In the genomic region with DNA sequence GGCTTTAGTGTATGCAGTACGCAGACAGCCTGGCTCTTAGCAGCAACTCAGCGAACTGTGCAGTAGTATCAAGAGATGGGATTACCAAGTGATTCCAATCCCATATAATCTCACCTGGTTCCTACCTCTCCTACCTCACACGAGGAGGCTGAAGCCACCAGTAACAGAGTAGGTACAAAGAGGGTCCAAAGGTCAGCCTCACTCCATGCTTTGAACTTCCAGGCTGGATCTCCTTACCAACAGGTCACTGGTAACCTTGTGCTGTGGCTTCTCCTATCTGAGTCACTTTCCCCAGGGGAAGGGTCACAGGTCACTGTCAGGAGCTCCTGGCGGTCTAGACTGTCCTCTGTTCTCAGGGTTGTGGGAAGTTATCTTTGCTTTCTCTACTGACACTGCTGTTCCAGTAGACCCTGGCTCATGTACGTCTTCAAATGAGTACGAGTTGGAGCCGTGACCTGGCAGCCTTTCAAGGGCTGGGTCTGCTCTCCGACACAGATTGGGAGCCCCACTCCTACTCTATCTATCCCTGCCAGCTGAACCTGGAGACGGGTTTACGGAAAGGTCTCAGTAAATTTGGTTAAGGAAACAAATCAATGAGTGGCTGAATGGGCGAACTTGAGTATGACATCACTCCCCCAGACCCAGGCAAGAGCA, we compare ENCODE assay signal across 17 mouse cellular contexts. TPM values are rescaled to one million over a fixed set of nuclear protein-coding genes. Genes with fewer than 3 reads are reported as not detected.
DNase-seq lines count a peak whose midpoint lies in the region; ATAC-seq and TF ChIP-seq lines count a peak whose summit lies in the region.
"Had no signal": no experiment of that assay in that cellular context is flagged by ENCODE, and none has a peak within 500 bp of the region (broad histone marks: within the 10 kb centered on the region; RNA-seq: fewer than 3 reads in every experiment).

No protein-coding gene starts in this region.

- no peaks in the 10 kb centered on the region for H3K9me3 ChIP-seq in heart, embryonic 11.5 days (replicated peaks; ENCODE audit: control insufficient read depth, low read length)
- H3K9me3 ChIP-seq in kidney, embryonic 16.5 days (ENCODE audit: low read length), result no peaks in the 10 kb centered on the region
- H3K9me3 ChIP-seq in forebrain, embryonic 14.5 days (replicated peaks; ENCODE audit: control insufficient read depth, low read length), result no peaks in the 10 kb centered on the region
- H3K9me3 ChIP-seq: hindbrain, embryonic 15.5 days; midbrain, embryonic 12.5 days had no signal

- H3K36me3 ChIP-seq in heart, embryonic 11.5 days (ENCODE audit: control insufficient read depth, insufficient read depth, low read length), result peaks cover 4% of the 10 kb centered on the region; the same call in 1 of the 2 replicates
- peaks cover 13% of the 10 kb centered on the region for H3K36me3 ChIP-seq in kidney, embryonic 16.5 days (ENCODE audit: insufficient read depth, low read length)
- no peaks in the 10 kb centered on the region for H3K36me3 ChIP-seq in forebrain, embryonic 14.5 days (ENCODE audit: control insufficient read depth, insufficient read depth, low read length)
- H3K36me3 ChIP-seq: hindbrain, embryonic 15.5 days had no signal

- TF ChIP-seq POLR2A in brain, embryonic 14.5 days (IDR thresholded peaks at IDR 0.05; ENCODE audit: borderline replicate concordance, extremely low read depth, insufficient read depth, insufficient read length, poor library complexity, severe bottlenecking), result no peak

- H3K4me1 ChIP-seq in heart, embryonic 11.5 days (ENCODE audit: control insufficient read depth, insufficient read depth, low read length), result peaks cover 20% of the 10 kb centered on the region
- H3K4me1 ChIP-seq in kidney, embryonic 16.5 days (ENCODE audit: insufficient read depth, low read length), result peaks cover 27% of the 10 kb centered on the region
- H3K4me1 ChIP-seq in forebrain, embryonic 14.5 days (ENCODE audit: control insufficient read depth, insufficient read depth, low read length), result peaks cover 10% of the 10 kb centered on the region

- DNase-seq in heart, postnatal 10 days, result no peak
- DNase-seq in kidney, adult 9 months, result no peak
- peak; percentile 25 for DNase-seq in brain, embryonic 14.5 days (ENCODE audit: low read depth)
- no peak for DNase-seq in forebrain, embryonic 14.5 days (ENCODE audit: low spot score)
- DNase-seq in adrenal gland, adult 8-10 months, result no peak
- no peak for DNase-seq in T-cell, adult 2 months (ENCODE audit: low spot score)
- DNase-seq: adrenal gland, adult 2 months; liver; lung, postnatal 14 days; spleen, adult 18-20 months; thymus, adult 2 months had no signal

- WGBS in heart, embryonic 11.5 days (ENCODE audit: insufficient replicate concordance), result 45% methylated on average over 11 of the region's 11 CpGs
- 35% methylated on average over 11 of the region's 11 CpGs for WGBS in kidney, embryonic 16.5 days
- WGBS in forebrain, embryonic 14.5 days, result 54% methylated on average over 11 of the region's 11 CpGs

- no peaks in the 10 kb centered on the region for H3K27me3 ChIP-seq in heart, embryonic 11.5 days (ENCODE audit: control insufficient read depth, insufficient read depth, low read length)
- no peaks in the 10 kb centered on the region for H3K27me3 ChIP-seq in kidney, embryonic 16.5 days (ENCODE audit: insufficient read depth, low read length)
- H3K27me3 ChIP-seq in forebrain, embryonic 14.5 days (replicated peaks; ENCODE audit: control insufficient read depth, insufficient read depth, low read length), result no peaks in the 10 kb centered on the region
- H3K27me3 ChIP-seq: hindbrain, embryonic 15.5 days; midbrain, embryonic 12.5 days had no signal

- no peak overlapping the region for H3K4me2 ChIP-seq in heart, embryonic 11.5 days
- no peak overlapping the region for H3K4me2 ChIP-seq in kidney, embryonic 16.5 days (replicated peaks; ENCODE audit: low read depth, low read length)
- no peak overlapping the region for H3K4me2 ChIP-seq in forebrain, embryonic 14.5 days (ENCODE audit: low read length)
- H3K4me2 ChIP-seq: hindbrain, embryonic 15.5 days; midbrain, embryonic 12.5 days had no signal

- ATAC-seq in heart, embryonic 11.5 days (replicated peaks; ENCODE audit: insufficient number of reproducible peaks, low FRiP score, low TSS enrichment), result no peak
- ATAC-seq in kidney, embryonic 16.5 days (ENCODE audit: low FRiP score, low TSS enrichment), result no peak
- ATAC-seq in forebrain, embryonic 14.5 days, result peak; percentile 5; the same call in 1 of the 2 replicates
- ATAC-seq: CD4-positive, CD25-positive, alpha-beta regulatory T cell, adult 4 months had no signal

- no peak for TF ChIP-seq CTCF in brain, embryonic 14.5 days (IDR thresholded peaks at IDR 0.05; ENCODE audit: borderline replicate concordance, extremely low read depth, insufficient read depth, insufficient read length)

- peak overlapping the region; percentile 1; the same call in 1 of the 2 replicates for H3K27ac ChIP-seq in heart, embryonic 11.5 days (ENCODE audit: low read depth, low read length)
- peak overlapping the region; percentile 68 for H3K27ac ChIP-seq in kidney, embryonic 16.5 days (ENCODE audit: low read length)
- no peak overlapping the region for H3K27ac ChIP-seq in forebrain, embryonic 14.5 days (ENCODE audit: low read depth, low read length)
- H3K27ac ChIP-seq: hindbrain, embryonic 15.5 days; left cerebral cortex, adult 2 months; midbrain, embryonic 12.5 days had no signal

- intact Hi-C loops in heart, postnatal 10 days (cut with DNase I), result no loop called here

- H3K9ac ChIP-seq in heart, embryonic 11.5 days (ENCODE audit: low read depth, low read length), result no peak overlapping the region
- H3K9ac ChIP-seq in kidney, embryonic 16.5 days (replicated peaks; ENCODE audit: low read length), result 0 out of 2 replicates have a peak overlapping the region, but pooled peaks have one; percentile 14
- H3K9ac ChIP-seq in forebrain, embryonic 14.5 days (ENCODE audit: low read length), result no peak overlapping the region
- H3K9ac ChIP-seq: hindbrain, embryonic 15.5 days; midbrain, embryonic 12.5 days had no signal

- no peak overlapping the region for H3K4me3 ChIP-seq in heart, embryonic 11.5 days (ENCODE audit: low read depth, low read length)
- no peak overlapping the region for H3K4me3 ChIP-seq in kidney, embryonic 16.5 days (ENCODE audit: low read length)
- H3K4me3 ChIP-seq in forebrain, embryonic 14.5 days (ENCODE audit: low read depth, low read length), result no peak overlapping the region
- H3K4me3 ChIP-seq: hindbrain, embryonic 15.5 days; left cerebral cortex, adult 2 months; midbrain, embryonic 12.5 days had no signal

RNA-seq across cellular contexts. Expression of gene Kirrel, which starts 42.7 kb away (rescaled TPM):
- 9.9 and 12.6 TPM in 2 replicates for polyA plus RNA-seq in heart, embryonic 11.5 days (2014; fragmentation: Nextera tagmentation; extraction: Ambion mirVana)
- 10 to 100 TPM; 12.8 to 14.8 TPM for total RNA-seq in heart, postnatal 10 days (2021)
- polyA plus RNA-seq in kidney, embryonic 16.5 days (2015; fragmentation: Nextera tagmentation; extraction: Ambion mirVana), result 16.4 and 18.6 TPM in 2 replicates
- polyA plus RNA-seq in brain, embryonic 14.5 days (2012; rRNA removed), result 19.3 and 22.9 TPM in 2 replicates
- polyA plus RNA-seq in forebrain, embryonic 14.5 days (2014; fragmentation: Nextera tagmentation; extraction: Ambion mirVana), result 2.2 and 2.9 TPM in 2 replicates
- total RNA-seq in adrenal gland, adult 8-10 months (2022), result 10 to 100 TPM; 14.7 to 23.3 (median 19.8) TPM
- polyA plus RNA-seq: CD4-positive, CD25-positive, alpha-beta regulatory T cell, adult 4 months had no signal
